Mouse (Mus musculus) liver, embryonic 13.5 days (tissue): ENCODE results near the gene Nf1. TPM values are rescaled to one million over a fixed set of nuclear protein-coding genes. Genes with fewer than 3 reads are reported as not detected.

Experiments used
- ATAC-seq: fragments of 200-750 bp; cut with Nextera tagmentation; 2 replicates; pipeline ENCODE4 v1.8.0; 2017; ENCODE audit warnings: low read depth, mild to moderate bottlenecking, moderate number of reproducible peaks, moderate library complexity
- DNase-seq: peaks from one replicate; pipeline ENCODE4 v3.0.0; 2022
- H3K27ac ChIP-seq: fragments of 300-500 bp; sonication (generic); 2 replicates; pipeline ENCODE4 v1.5.1; 2015; ENCODE audit warnings: moderate library complexity, mild to moderate bottlenecking, inconsistent platforms
- H3K27me3 ChIP-seq: fragments of 300-500 bp; sonication (generic); 2 replicates; pipeline ENCODE4 v1.6.1; 2015; ENCODE audit warnings: mild to moderate bottlenecking, inconsistent platforms
- H3K36me3 ChIP-seq: fragments of 300-500 bp; sonication (generic); 2 replicates; pipeline ENCODE4 v1.6.1; 2015; ENCODE audit warnings: mild to moderate bottlenecking, inconsistent platforms
- H3K4me1 ChIP-seq: fragments of 300-500 bp; sonication (generic); replicated peaks from 2 replicates; pipeline ENCODE4 v1.6.1; 2015; ENCODE audit warnings: inconsistent platforms
- H3K4me2 ChIP-seq: fragments of 300-500 bp; sonication (generic); 2 replicates; pipeline ENCODE4 v1.6.1; 2015; ENCODE audit warnings: inconsistent platforms, mild to moderate bottlenecking, moderate library complexity
- H3K4me3 ChIP-seq: fragments of 300-500 bp; sonication (generic); replicated peaks from 2 replicates; pipeline ENCODE4 v1.5.1; 2015; ENCODE audit warnings: mild to moderate bottlenecking, inconsistent platforms
- H3K9ac ChIP-seq: fragments of 300-500 bp; sonication (generic); 2 replicates; pipeline ENCODE4 v1.6.1; 2015; ENCODE audit warnings: mild to moderate bottlenecking, inconsistent platforms
- H3K9me3 ChIP-seq: fragments of 300-500 bp; sonication (generic); replicated peaks from 2 replicates; pipeline ENCODE4 v1.6.1; 2016; ENCODE audit warnings: inconsistent platforms
- WGBS: fragments of 180-500 bp; shearing (Covaris S2); methylation state at CpG from one replicate; pipeline ENCODE4 v1.1.7; 2015; ENCODE audit not compliant: insufficient replicate concordance; 5-methylcytosine and 5-hydroxymethylcytosine counted together
- polyA plus RNA-seq: library from polyadenylated mRNA; unstranded; fragments of >200 nt; fragmentation: Nextera tagmentation; extraction: Ambion mirVana; gene quantifications from 2 replicates; pipeline ENCODE4 v1.2.1, GENCODE M21; 2015

Gene Nf1
- polyA plus RNA-seq, 1 experiment from 2014 or later = 1.6 TPM

GRCm38 (mm10) chr11:79468097-79468496, 128.6 kb downstream of the Nf1 start:
- Histone ChIP-seq H3K27ac (no peak overlapping the region), H3K9me3 (no peaks in the 10 kb centered on the region), H3K4me1 (no peaks in the 10 kb centered on the region), H3K4me2 (no peak overlapping the region), H3K27me3 (no peaks in the 10 kb centered on the region), H3K4me3 (no peak overlapping the region), H3K36me3 (0 out of 2 replicates have a peak, but pooled peaks cover 3% of the 10 kb centered on the region), H3K9ac (no peak overlapping the region)
- no peak for DNase-seq
- 75% methylated on average over 1 of the region's 1 CpGs for WGBS
- ATAC-seq = no peak

GRCm38 (mm10) chr11:79483392-79483791, 143.9 kb downstream of the Nf1 start:
- Histone ChIP-seq H3K9ac (no peak overlapping the region), H3K9me3 (no peaks in the 10 kb centered on the region), H3K36me3 (no peaks in the 10 kb centered on the region), H3K27me3 (no peaks in the 10 kb centered on the region), H3K4me2 (no peak overlapping the region), H3K27ac (no peak overlapping the region), H3K4me1 (peaks cover 4% of the 10 kb centered on the region), H3K4me3 (no peak overlapping the region)
- 81% methylated on average over 6 of the region's 6 CpGs for whole genome bisulfite sequencing
- DNase-seq = no peak
- no peak for ATAC-seq

GRCm38 (mm10) chr11:79483876-79484528, 144.5 kb downstream of the Nf1 start:
- Histone ChIP-seq H3K9me3 (no peaks in the 10 kb centered on the region), H3K4me2 (no peak overlapping the region), H3K4me1 (peaks cover 8% of the 10 kb centered on the region), H3K4me3 (no peak overlapping the region), H3K27me3 (no peaks in the 10 kb centered on the region), H3K9ac (no peak overlapping the region), H3K36me3 (no peaks in the 10 kb centered on the region), H3K27ac (no peak overlapping the region)
- ATAC-seq (no peak), DNase-seq (no peak)
- 72% methylated on average over 7 of the region's 7 CpGs for WGBS

DNA sequence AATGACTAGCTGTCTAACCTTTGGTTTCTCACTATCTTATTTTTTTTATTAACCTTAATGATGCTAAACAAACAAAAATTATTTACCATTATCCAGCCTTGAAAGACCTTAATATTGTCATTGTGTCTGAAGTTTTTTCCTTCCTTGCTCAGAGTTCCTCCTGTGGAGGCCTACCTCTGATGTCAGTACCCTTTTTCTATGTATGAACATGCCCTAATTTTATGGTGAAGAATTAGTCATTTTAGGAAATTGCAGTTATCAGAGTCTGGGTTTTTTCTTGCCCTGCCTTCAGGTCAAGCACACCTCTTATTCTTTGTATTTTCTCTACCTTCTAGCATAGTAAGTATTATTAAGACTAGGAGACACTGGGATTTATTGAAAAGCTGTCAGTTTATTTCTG, 145.2 kb downstream of the Nf1 start:
- Histone ChIP-seq H3K4me2 (no peak overlapping the region), H3K36me3 (no peaks in the 10 kb centered on the region), H3K4me3 (no peak overlapping the region), H3K4me1 (peaks cover 8% of the 10 kb centered on the region), H3K9me3 (no peaks in the 10 kb centered on the region), H3K9ac (no peak overlapping the region), H3K27ac (no peak overlapping the region), H3K27me3 (no peaks in the 10 kb centered on the region)
- ATAC-seq = no peak
- no peak for DNase-seq

DNA sequence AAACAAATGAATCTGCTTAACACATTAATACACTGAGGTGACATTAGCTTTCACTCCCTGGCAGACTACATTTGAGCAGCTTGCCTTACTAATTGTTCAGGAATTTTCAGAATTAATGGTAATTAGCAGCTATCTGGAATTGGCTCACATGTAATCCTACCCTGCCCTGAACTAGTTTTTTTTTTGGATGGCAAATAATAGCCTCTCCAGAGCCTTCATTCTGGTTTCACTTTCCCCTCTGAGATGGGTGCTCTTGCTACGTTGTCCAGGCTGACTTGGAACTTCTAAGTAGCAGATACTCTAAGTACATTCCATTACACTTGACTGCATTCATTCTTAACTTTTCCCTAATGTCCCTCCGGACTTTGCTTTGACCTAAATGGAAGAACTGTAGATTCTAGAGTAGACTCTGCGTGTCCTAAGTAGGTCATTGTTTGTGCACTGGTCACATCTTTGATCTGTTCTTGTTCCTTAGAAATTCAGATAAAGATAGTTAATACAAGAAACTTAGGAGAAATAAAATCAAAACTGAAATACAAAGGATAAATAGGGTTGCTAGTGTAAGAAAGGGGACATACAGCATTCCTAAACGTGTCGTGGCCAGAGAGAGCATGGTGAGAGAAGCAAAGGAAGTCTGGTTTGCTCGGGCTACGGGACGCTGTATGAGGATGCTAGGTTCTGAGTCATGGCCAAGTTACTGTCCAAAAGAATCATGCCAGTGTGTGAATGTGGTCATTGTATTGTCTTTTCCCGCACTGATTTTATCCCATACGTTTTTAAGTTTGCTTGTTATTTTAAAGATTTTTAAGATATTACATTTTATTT, 155.7 kb downstream of the Nf1 start:
- Histone ChIP-seq H3K4me3 (no peak overlapping the region), H3K4me2 (no peak overlapping the region), H3K27me3 (no peaks in the 10 kb centered on the region), H3K9me3 (no peaks in the 10 kb centered on the region), H3K36me3 (peaks cover 5% of the 10 kb centered on the region; the same call in 1 of the 2 replicates), H3K27ac (no peak overlapping the region), H3K9ac (no peak overlapping the region), H3K4me1 (no peaks in the 10 kb centered on the region)
- no peak for DNase-seq
- ATAC-seq = no peak
- 75% methylated on average over 10 of the region's 10 CpGs for WGBS

- DNase-seq (no peak), ATAC-seq (no peak)
- no peak overlapping the region for H3K27ac ChIP-seq
- H3K4me3 ChIP-seq = no peak overlapping the region
- H3K27me3 ChIP-seq = no peaks in the 10 kb centered on the region
- WGBS = 65% methylated on average over 2 of the region's 2 CpGs
- no peaks in the 10 kb centered on the region for H3K36me3 ChIP-seq
- H3K4me2 ChIP-seq = no peak overlapping the region
- 0 out of 2 replicates have a peak, but pooled peaks cover 4% of the 10 kb centered on the region for H3K4me1 ChIP-seq
- no peak overlapping the region for H3K9ac ChIP-seq
- H3K9me3 ChIP-seq = no peaks in the 10 kb centered on the region
Observed at GRCm38 (mm10) chr11:79502917-79503316, 163.4 kb downstream of the Nf1 start.

- H3K27me3 ChIP-seq = no peaks in the 10 kb centered on the region
- DNase-seq (no peak), ATAC-seq (no peak)
- no peaks in the 10 kb centered on the region for H3K9me3 ChIP-seq
- no peak within 1 kb of the TSS for H3K4me2 ChIP-seq
- no peak within 1 kb of the TSS for H3K4me3 ChIP-seq
- H3K27ac ChIP-seq = no peak within 1 kb of the TSS
- H3K36me3 ChIP-seq = no peaks in the 10 kb centered on the region
- 64% methylated on average over 8 of the region's 8 CpGs for WGBS
- H3K4me1 ChIP-seq = 0 out of 2 replicates have a peak, but pooled peaks cover 4% of the 10 kb centered on the region
- H3K9ac ChIP-seq = no peak within 1 kb of the TSS
Observed at GRCm38 (mm10) chr11:79503845-79504244, 164.4 kb downstream of the Nf1 start, which contains the start of gene Omg. Gene Omg (minus strand): TSS chr11:79504084.

DNA sequence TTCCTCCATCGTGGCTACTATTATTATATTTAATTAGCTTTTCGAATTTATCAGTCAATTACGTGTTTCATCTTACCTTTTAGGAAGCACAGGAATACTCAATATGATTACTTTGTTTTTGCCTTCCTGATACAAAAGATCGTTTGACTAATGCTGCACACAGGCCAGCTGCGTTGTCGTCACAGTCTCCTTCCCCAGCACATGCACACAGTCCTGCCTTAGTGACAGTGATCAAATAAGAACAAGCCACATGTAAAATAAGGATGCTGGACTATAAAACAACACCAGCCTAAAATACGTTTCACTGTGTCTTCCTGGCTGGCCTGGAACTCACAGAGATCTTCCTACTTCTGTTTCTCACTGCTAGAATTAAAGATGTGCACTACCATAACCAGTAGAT, 165.0 kb downstream of the Nf1 start:
- ATAC-seq = no peak
- 77% methylated on average over 7 of the region's 7 CpGs for WGBS
- DNase-seq = no peak

GRCm38 (mm10) chr11:79511970-79512369, 172.5 kb downstream of the Nf1 start:
- Histone ChIP-seq H3K9me3 (no peaks in the 10 kb centered on the region), H3K36me3 (peaks cover 10% of the 10 kb centered on the region), H3K27me3 (no peaks in the 10 kb centered on the region), H3K4me2 (no peak overlapping the region), H3K9ac (no peak overlapping the region), H3K4me3 (no peak overlapping the region), H3K27ac (no peak overlapping the region), H3K4me1 (peaks cover 4% of the 10 kb centered on the region; the same call in 1 of the 2 replicates)
- 77% methylated on average over 3 of the region's 3 CpGs for WGBS
- DNase-seq = no peak
- ATAC-seq = no peak

More for the DNA sequence above, 165.0 kb downstream of the Nf1 start:
- Histone ChIP-seq H3K27me3 (no peaks in the 10 kb centered on the region), H3K9me3 (no peaks in the 10 kb centered on the region), H3K4me2 (no peak overlapping the region), H3K36me3 (no peaks in the 10 kb centered on the region), H3K4me3 (no peak overlapping the region), H3K27ac (no peak overlapping the region), H3K9ac (no peak overlapping the region), H3K4me1 (0 out of 2 replicates have a peak, but pooled peaks cover 4% of the 10 kb centered on the region)

- H3K4me2 ChIP-seq = no peak overlapping the region
- 80% methylated on average over 6 of the region's 6 CpGs for WGBS
- peaks cover 14% of the 10 kb centered on the region for H3K4me1 ChIP-seq
- no peaks in the 10 kb centered on the region for H3K9me3 ChIP-seq
- no peak overlapping the region for H3K4me3 ChIP-seq
- peaks cover 10% of the 10 kb centered on the region for H3K36me3 ChIP-seq
- no peak overlapping the region for H3K9ac ChIP-seq
- DNase-seq (no peak), ATAC-seq (no peak)
- H3K27ac ChIP-seq = no peak overlapping the region
- H3K27me3 ChIP-seq = no peaks in the 10 kb centered on the region
Observed at GRCm38 (mm10) chr11:79515331-79515730, 175.8 kb downstream of the Nf1 start.

- no peak overlapping the region for H3K4me2 ChIP-seq
- H3K4me3 ChIP-seq = no peak overlapping the region
- WGBS = 80% methylated on average over 2 of the region's 2 CpGs
- DNase-seq = no peak
- peaks cover 10% of the 10 kb centered on the region for H3K36me3 ChIP-seq
- H3K27me3 ChIP-seq = no peaks in the 10 kb centered on the region
- H3K27ac ChIP-seq = no peak overlapping the region
- H3K4me1 ChIP-seq = peaks cover 17% of the 10 kb centered on the region
- no peak overlapping the region for H3K9ac ChIP-seq
- ATAC-seq = no peak
- H3K9me3 ChIP-seq = no peaks in the 10 kb centered on the region
Observed at GRCm38 (mm10) chr11:79515798-79516197, 176.3 kb downstream of the Nf1 start.
